Mouse (Mus musculus): ENCODE measurements at regions not wholly inside any gene's neighbourhood (a gene's known extent, or its start where the extent isn't known, plus 50 kb on each side); places are given as distances from the start of the nearest gene placed in this dataset.

GRCm38 (mm10) chr11:19350331-19351242 lies 331.8 kb upstream of the Meis1 start:
- DNase-seq (ENCODE audit: low spot score), result no peak

GRCm38 (mm10) chr11:19351243-19351787 lies 332.5 kb upstream of the Meis1 start:
- DNase-seq (ENCODE audit: low spot score), result no peak

- no peak for DNase-seq (ENCODE audit: low spot score)
Observed at GRCm38 (mm10) chr11:19353706-19354105, 334.9 kb upstream of the Meis1 start.

GRCm38 (mm10) chr11:19355179-19355578 lies 336.4 kb upstream of the Meis1 start:
- no peak for DNase-seq (ENCODE audit: low spot score)

- DNase-seq (ENCODE audit: low spot score), result no peak
Observed at GRCm38 (mm10) chr11:19356151-19356550, 337.4 kb upstream of the Meis1 start.

GRCm38 (mm10) chr11:19369152-19369551 lies 350.4 kb upstream of the Meis1 start:
- no peak for DNase-seq (ENCODE audit: low spot score)

- DNase-seq (ENCODE audit: low spot score), result no peak
Observed at GRCm38 (mm10) chr11:19373476-19373875, 354.7 kb upstream of the Meis1 start.

- DNase-seq (ENCODE audit: low spot score), result no peak
Observed at GRCm38 (mm10) chr11:19380935-19381334, 362.1 kb upstream of the Meis1 start.

- DNase-seq (ENCODE audit: low spot score), result no peak
Observed at GRCm38 (mm10) chr11:19389136-19389535, 370.4 kb upstream of the Meis1 start.

- no peak for DNase-seq (ENCODE audit: low spot score)
Observed at GRCm38 (mm10) chr11:19392190-19392589, 373.4 kb upstream of the Meis1 start.

GRCm38 (mm10) chr11:19394372-19394771 lies 375.6 kb upstream of the Meis1 start:
- DNase-seq (ENCODE audit: low spot score), result no peak

- DNase-seq (ENCODE audit: low spot score), result no peak
Observed at GRCm38 (mm10) chr11:19400396-19400795, 381.6 kb upstream of the Meis1 start.

- DNase-seq (ENCODE audit: low spot score), result no peak
Observed at GRCm38 (mm10) chr11:19420143-19420542, 401.4 kb upstream of the Meis1 start.

GRCm38 (mm10) chr11:19423268-19423667 lies 404.5 kb upstream of the Meis1 start:
- no peak for DNase-seq (ENCODE audit: low spot score)

GRCm38 (mm10) chr11:19423841-19424815 lies 405.3 kb upstream of the Meis1 start:
- no peak for DNase-seq (ENCODE audit: low spot score)

- no peak for DNase-seq (ENCODE audit: low spot score)
Observed at GRCm38 (mm10) chr11:19427559-19427958, 408.8 kb upstream of the Meis1 start.

- no peak for DNase-seq (ENCODE audit: low spot score)
Observed at GRCm38 (mm10) chr11:19433680-19434619, 415.2 kb upstream of the Meis1 start.

- DNase-seq (ENCODE audit: low spot score), result no peak
Observed at GRCm38 (mm10) chr11:19438385-19438784, 419.6 kb upstream of the Meis1 start.

GRCm38 (mm10) chr11:19441936-19442335 lies 423.2 kb upstream of the Meis1 start:
- no peak for DNase-seq (ENCODE audit: low spot score)
